Mouse (Mus musculus) lung, postnatal 0 days (tissue): ENCODE measurements around the gene Uvssa.

ENCODE experiments used
- CTCF ChIP-seq: IDR thresholded peaks from 2 replicates; pipeline ENCODE4 v1.5.1; 2016; ENCODE audit warnings: antibody characterized with exemption, mild to moderate bottlenecking
- EP300 ChIP-seq: IDR thresholded peaks from 2 replicates; pipeline ENCODE4 v1.6.1; 2016; ENCODE audit warnings: antibody characterized with exemption, mild to moderate bottlenecking, control low read depth

DNA sequence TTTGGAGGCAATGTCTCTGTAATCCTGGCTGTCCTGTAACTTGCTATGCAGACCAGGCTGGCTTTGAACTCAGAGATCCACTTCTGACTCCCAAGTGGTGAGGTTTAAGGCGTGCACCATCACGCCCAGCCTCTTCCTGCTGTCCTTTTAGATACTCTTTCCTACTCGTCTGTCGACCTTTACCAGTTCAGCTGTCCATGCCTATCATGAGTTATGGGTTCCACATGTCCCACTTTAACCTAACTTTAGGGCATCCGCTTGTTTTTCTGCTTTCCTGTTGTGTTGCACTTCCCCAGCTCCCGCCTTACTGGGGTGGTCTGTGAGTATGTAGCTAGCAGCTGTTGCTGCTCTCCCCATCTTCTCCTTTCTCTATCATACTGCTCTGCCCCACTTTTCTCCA, 37.2 kb upstream of the Uvssa start:
- TF ChIP-seq EP300, result no peak
- no peak for TF ChIP-seq CTCF
